Mouse (Mus musculus): ENCODE results near the gene Slc16a6. TPM values are rescaled to one million over a fixed set of nuclear protein-coding genes. Genes with fewer than 3 reads are reported as not detected.

The Slc16a6 gene
- polyA plus RNA-seq, 1 experiment from 2014 or later: 6.3 TPM

- Histone ChIP-seq H3K4me2 (no peak overlapping the region), H3K9me3 (no peaks in the 10 kb centered on the region), H3K4me1 (replicated peaks) (peaks cover 18% of the 10 kb centered on the region), H3K27me3 (peaks cover 16% of the 10 kb centered on the region; the same call in 1 of the 2 replicates), H3K36me3 (peaks cover under 1% of the 10 kb centered on the region; the same call in 1 of the 2 replicates), H3K4me3 (no peak overlapping the region), H3K9ac (no peak overlapping the region), H3K27ac (no peak overlapping the region)
- WGBS: 89% methylated on average over 5 of the region's 5 CpGs
- no peak for ATAC-seq (ENCODE audit: low FRiP score)
Measured at GRCm38 (mm10) chr11:109468133-109468532, 5.3 kb downstream of the Slc16a6 start.

GRCm38 (mm10) chr11:109466987-109467386 lies 6.4 kb downstream of the Slc16a6 start:
- Histone ChIP-seq H3K27ac (no peak overlapping the region), H3K9me3 (no peaks in the 10 kb centered on the region), H3K36me3 (peaks cover 7% of the 10 kb centered on the region), H3K9ac (no peak overlapping the region), H3K4me2 (no peak overlapping the region), H3K4me1 (replicated peaks) (peaks cover 13% of the 10 kb centered on the region), H3K27me3 (peaks cover 16% of the 10 kb centered on the region; the same call in 1 of the 2 replicates), H3K4me3 (no peak overlapping the region)
- ATAC-seq (ENCODE audit: low FRiP score): no peak
- WGBS: 89% methylated on average over 8 of the region's 8 CpGs

DNA sequence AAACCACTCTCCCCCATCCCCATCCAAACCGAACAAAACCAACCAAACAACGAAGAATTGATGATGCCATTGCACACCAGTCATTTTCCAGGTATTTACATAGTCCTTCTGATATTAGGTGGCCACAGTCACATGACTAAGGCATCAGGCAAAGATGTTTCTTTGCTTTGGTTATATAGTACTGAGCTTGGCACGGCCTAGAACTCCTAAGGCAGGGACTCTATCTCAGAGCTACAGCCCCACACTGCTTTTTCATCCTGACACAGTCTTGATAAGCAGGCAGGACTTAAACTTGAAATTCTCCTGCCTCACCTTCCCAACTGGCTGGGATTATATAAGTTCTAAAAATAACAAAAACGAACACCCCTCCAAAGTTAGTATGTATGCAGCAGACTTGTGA lies 8.3 kb downstream of the Slc16a6 start:
- no peaks in the 10 kb centered on the region for H3K27me3 ChIP-seq
- WGBS: 93% methylated on average over 4 of the region's 4 CpGs
- H3K27ac ChIP-seq: no peak overlapping the region
- no peak for ATAC-seq (ENCODE audit: low FRiP score)
- no peaks in the 10 kb centered on the region for H3K9me3 ChIP-seq
- H3K4me3 ChIP-seq: no peak overlapping the region
- H3K36me3 ChIP-seq: peaks cover 7% of the 10 kb centered on the region
- no peaks in the 10 kb centered on the region for H3K4me1 ChIP-seq (replicated peaks)
- H3K4me2 ChIP-seq: no peak overlapping the region
- no peak overlapping the region for H3K9ac ChIP-seq

DNA sequence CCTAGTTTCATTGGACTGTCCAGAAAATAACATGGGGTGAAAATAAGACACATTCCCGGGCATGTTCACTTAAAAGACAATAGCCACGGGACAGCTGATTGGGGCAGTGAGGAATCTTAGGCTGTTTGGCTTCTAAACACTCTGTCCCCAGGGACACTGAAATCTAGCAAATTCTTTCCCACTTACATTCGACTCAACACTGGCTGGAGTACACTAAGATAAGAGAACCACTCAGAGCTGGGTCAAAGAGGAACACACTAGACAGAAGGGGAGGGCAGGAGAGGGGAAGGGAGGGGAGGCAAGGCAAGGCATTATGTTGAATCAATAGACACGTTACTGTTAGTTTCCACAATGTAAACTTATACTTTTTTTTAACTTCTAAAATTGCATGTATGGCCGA lies 12.8 kb downstream of the Slc16a6 start:
- Histone ChIP-seq H3K4me1 (replicated peaks) (no peaks in the 10 kb centered on the region), H3K27ac (no peak overlapping the region), H3K36me3 (peaks cover 9% of the 10 kb centered on the region), H3K9me3 (no peaks in the 10 kb centered on the region), H3K27me3 (no peaks in the 10 kb centered on the region), H3K4me2 (no peak overlapping the region), H3K9ac (no peak overlapping the region), H3K4me3 (no peak overlapping the region)
- no peak for ATAC-seq (ENCODE audit: low FRiP score)
- 77% methylated on average over 5 of the region's 5 CpGs for WGBS

DNA sequence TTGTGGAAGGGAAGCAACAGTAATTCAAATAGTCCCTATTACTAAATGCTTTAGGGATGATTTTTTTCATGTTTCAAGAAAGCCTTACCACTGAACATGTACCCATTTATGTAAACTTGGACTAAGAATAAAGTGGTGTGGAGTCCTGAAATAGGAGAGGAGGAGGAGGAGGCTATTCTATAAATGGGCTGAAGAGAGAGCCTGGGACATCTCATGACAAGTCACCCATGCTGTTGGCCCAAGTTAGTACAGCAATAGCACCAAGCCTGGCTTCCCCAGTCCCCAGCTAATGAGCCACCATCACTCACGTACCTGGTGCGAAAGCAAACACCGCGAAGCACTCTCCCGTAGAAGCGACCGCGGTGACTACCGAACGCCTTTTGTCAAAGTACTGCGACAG lies 15.2 kb downstream of the Slc16a6 start:
- Histone ChIP-seq H3K4me2 (no peak overlapping the region), H3K4me1 (replicated peaks) (no peaks in the 10 kb centered on the region), H3K36me3 (peaks cover 15% of the 10 kb centered on the region), H3K4me3 (no peak overlapping the region), H3K9ac (no peak overlapping the region), H3K9me3 (no peaks in the 10 kb centered on the region), H3K27ac (no peak overlapping the region), H3K27me3 (no peaks in the 10 kb centered on the region)
- whole genome bisulfite sequencing: 95% methylated on average over 11 of the region's 11 CpGs
- no peak for ATAC-seq (ENCODE audit: low FRiP score)

- H3K36me3 ChIP-seq: peaks cover 12% of the 10 kb centered on the region
- no peak overlapping the region for H3K27ac ChIP-seq
- no peak overlapping the region for H3K4me3 ChIP-seq
- no peak overlapping the region for H3K4me2 ChIP-seq
- no peaks in the 10 kb centered on the region for H3K4me1 ChIP-seq (replicated peaks)
- no peak overlapping the region for H3K9ac ChIP-seq
- no peak for ATAC-seq (ENCODE audit: low FRiP score)
- H3K27me3 ChIP-seq: no peaks in the 10 kb centered on the region
- H3K9me3 ChIP-seq: no peaks in the 10 kb centered on the region
- WGBS: 91% methylated on average over 5 of the region's 5 CpGs
Measured at GRCm38 (mm10) chr11:109456261-109456660, 17.1 kb downstream of the Slc16a6 start.

GRCm38 (mm10) chr11:109451169-109451568 lies 22.2 kb downstream of the Slc16a6 start:
- Histone ChIP-seq H3K27ac (no peak overlapping the region), H3K9me3 (no peaks in the 10 kb centered on the region), H3K4me2 (no peak overlapping the region), H3K4me1 (replicated peaks) (no peaks in the 10 kb centered on the region), H3K36me3 (peaks cover 10% of the 10 kb centered on the region), H3K27me3 (no peaks in the 10 kb centered on the region), H3K4me3 (no peak overlapping the region), H3K9ac (no peak overlapping the region)
- no peak for ATAC-seq (ENCODE audit: low FRiP score)
- 87% methylated on average over 11 of the region's 11 CpGs for WGBS

- no peaks in the 10 kb centered on the region for H3K9me3 ChIP-seq
- 55% methylated on average over 13 of the region's 13 CpGs for whole genome bisulfite sequencing
- H3K27me3 ChIP-seq: peaks cover 7% of the 10 kb centered on the region
- no peak overlapping the region for H3K9ac ChIP-seq
- ATAC-seq (ENCODE audit: low FRiP score): no peak
- no peaks in the 10 kb centered on the region for H3K36me3 ChIP-seq
- H3K4me1 ChIP-seq (replicated peaks): peaks cover under 1% of the 10 kb centered on the region; the same call in 1 of the 2 replicates
- H3K4me2 ChIP-seq: no peak overlapping the region
- no peak overlapping the region for H3K27ac ChIP-seq
- no peak overlapping the region for H3K4me3 ChIP-seq
Measured at GRCm38 (mm10) chr11:109445438-109446035, 27.9 kb downstream of the Slc16a6 start.

GRCm38 (mm10) chr11:109444600-109444999 lies 28.8 kb downstream of the Slc16a6 start:
- Histone ChIP-seq H3K9me3 (no peaks in the 10 kb centered on the region), H3K4me2 (no peak overlapping the region), H3K4me1 (replicated peaks) (peaks cover 10% of the 10 kb centered on the region), H3K9ac (no peak overlapping the region), H3K4me3 (no peak overlapping the region), H3K27me3 (peaks cover 13% of the 10 kb centered on the region), H3K27ac (no peak overlapping the region), H3K36me3 (no peaks in the 10 kb centered on the region)
- ATAC-seq (ENCODE audit: low FRiP score): no peak
- WGBS: 48% methylated on average over 7 of the region's 7 CpGs

DNA sequence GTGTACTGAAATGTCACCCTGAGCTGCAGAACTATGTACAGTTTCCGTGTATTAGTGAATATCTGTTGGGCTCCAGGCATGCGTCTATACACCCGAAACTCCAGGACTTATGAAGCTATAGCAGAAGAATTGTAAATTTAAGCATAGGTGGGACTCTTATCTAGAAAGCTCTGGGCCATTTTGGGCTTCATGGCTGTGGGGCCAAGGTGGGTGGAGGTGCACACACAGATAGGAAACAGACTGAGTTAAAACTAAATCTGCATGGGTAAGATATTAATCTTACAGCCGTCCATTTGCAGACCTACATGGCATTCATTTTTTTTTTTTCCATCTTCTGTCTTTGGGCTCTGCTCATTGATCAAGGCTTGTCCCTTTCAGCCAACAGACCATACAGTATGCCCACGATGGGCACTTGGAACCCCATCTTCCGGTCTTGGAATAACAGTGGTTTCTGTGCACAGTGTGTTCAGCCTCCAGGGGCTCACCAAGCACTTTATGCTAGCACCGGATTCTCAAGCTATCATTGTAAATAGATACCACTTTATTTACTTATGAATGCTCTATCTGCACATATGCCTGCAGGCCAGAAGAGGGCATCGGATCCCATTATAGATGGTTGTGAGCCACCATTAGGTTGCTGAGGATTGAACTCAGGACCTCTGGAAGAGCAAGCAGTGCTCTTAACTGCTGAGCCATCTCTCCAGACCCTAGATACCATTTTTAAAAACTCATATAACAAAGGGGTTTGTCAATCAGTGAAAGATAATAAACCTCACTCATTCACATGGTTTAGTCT lies 29.7 kb downstream of the Slc16a6 start:
- no peak overlapping the region for H3K9ac ChIP-seq
- H3K27me3 ChIP-seq: peaks cover 13% of the 10 kb centered on the region
- no peak overlapping the region for H3K4me2 ChIP-seq
- peaks cover 13% of the 10 kb centered on the region for H3K4me1 ChIP-seq (replicated peaks)
- WGBS: 91% methylated on average over 8 of the region's 8 CpGs
- no peaks in the 10 kb centered on the region for H3K9me3 ChIP-seq
- no peak for ATAC-seq (ENCODE audit: low FRiP score)
- no peak overlapping the region for H3K27ac ChIP-seq
- H3K4me3 ChIP-seq: no peak overlapping the region
- no peaks in the 10 kb centered on the region for H3K36me3 ChIP-seq

DNA sequence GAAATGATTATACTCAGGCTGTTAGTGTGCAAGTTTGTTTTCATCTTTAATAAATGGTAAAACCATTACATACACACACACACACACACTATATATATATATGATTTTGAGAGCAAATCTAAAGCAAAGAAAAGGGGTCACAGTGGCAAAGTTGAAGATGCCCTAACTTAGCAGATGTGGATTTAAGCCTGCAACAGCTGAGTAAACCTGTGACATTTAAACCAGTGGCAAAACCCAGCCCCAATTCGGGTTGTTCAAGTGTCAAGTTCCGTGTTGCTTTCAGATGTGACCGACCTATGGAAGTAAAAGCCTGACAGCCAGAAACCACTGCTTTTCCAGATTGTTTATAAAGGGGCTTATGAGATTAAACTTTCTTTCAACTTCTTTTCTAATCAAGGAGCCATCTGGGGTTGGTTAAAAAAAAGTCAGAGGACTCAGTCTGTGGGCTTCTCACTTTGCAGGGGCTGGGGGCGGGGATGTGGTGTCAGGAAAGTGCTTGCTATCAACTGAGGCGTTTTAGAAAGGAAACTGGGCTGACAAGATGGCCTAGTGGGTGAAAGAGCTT lies 31.1 kb downstream of the Slc16a6 start:
- no peak overlapping the region for H3K4me3 ChIP-seq
- no peak overlapping the region for H3K27ac ChIP-seq
- no peak overlapping the region for H3K4me2 ChIP-seq
- peaks cover 13% of the 10 kb centered on the region for H3K36me3 ChIP-seq
- no peak for ATAC-seq (ENCODE audit: low FRiP score)
- no peak overlapping the region for H3K9ac ChIP-seq
- H3K9me3 ChIP-seq: no peaks in the 10 kb centered on the region
- peaks cover 13% of the 10 kb centered on the region for H3K4me1 ChIP-seq (replicated peaks)
- 61% methylated on average over 5 of the region's 5 CpGs for WGBS
- H3K27me3 ChIP-seq: peaks cover 16% of the 10 kb centered on the region

DNA sequence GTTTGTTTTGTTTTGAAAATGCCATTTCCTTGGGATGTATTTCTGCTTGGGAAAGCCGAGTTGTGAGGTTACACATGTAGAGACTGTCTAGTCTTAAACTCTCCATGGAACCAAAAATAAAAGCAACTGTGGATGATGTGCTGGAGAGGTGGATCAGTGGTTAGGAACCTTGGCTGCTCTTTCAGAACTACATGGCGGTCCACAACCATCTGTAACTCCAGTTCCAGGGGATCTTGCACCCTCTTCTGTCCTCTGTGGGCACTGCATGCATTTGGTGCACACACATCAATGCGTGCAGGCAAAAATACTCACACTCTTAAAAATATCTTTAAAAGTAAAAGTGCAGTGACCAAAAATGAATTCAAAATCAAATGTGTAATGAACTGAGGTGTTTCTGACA lies 32.3 kb downstream of the Slc16a6 start:
- H3K27me3 ChIP-seq: peaks cover 16% of the 10 kb centered on the region
- no peak overlapping the region for H3K4me2 ChIP-seq
- H3K9me3 ChIP-seq: no peaks in the 10 kb centered on the region
- H3K9ac ChIP-seq: no peak overlapping the region
- ATAC-seq (ENCODE audit: low FRiP score): no peak
- peaks cover 24% of the 10 kb centered on the region for H3K36me3 ChIP-seq
- no peak overlapping the region for H3K4me3 ChIP-seq
- H3K4me1 ChIP-seq (replicated peaks): peaks cover 13% of the 10 kb centered on the region
- no peak overlapping the region for H3K27ac ChIP-seq
- 57% methylated on average over 3 of the region's 3 CpGs for WGBS

Measured in hindbrain, embryonic 13.5 days (tissue).